Mouse (Mus musculus) spleen, adult 2 months (tissue): ENCODE measurements at regions not wholly inside any gene's neighbourhood (a gene's known extent, or its start where the extent isn't known, plus 50 kb on each side); places are given as distances from the start of the nearest gene placed in this dataset.

ENCODE experiments used
- CTCF ChIP-seq: fragments of 200-500 bp; IDR thresholded peaks from 2 replicates; pipeline ENCODE4 v1.5.1; 2011; ENCODE audit warnings: mild to moderate bottlenecking, inconsistent platforms; ENCODE audit not compliant: insufficient read depth, insufficient read length, insufficient replicate concordance; ENCODE audit errors: extremely low read depth
- POLR2A ChIP-seq: fragments of 200-500 bp; IDR thresholded peaks from 2 replicates; pipeline ENCODE4 v1.6.1; 2011; ENCODE audit warnings: low read depth, low read length, inconsistent platforms

- TF ChIP-seq CTCF (no peak), POLR2A (no peak)
Measured at GRCm38 (mm10) chr3:52158788-52159260, 53.9 kb upstream of the Maml3 start.
